ENCODE assay signal across 19 mouse cellular contexts in genomic region chr9:65788556-65788955, GRCm38 (mm10). TPM values are rescaled to one million over a fixed set of nuclear protein-coding genes. Genes with fewer than 3 reads are reported as not detected.
DNase-seq lines count a peak whose midpoint lies in the region; ATAC-seq and TF ChIP-seq lines count a peak whose summit lies in the region.
"Had no signal": no experiment of that assay in that cellular context is flagged by ENCODE, and none has a peak within 500 bp of the region (broad histone marks: within the 10 kb centered on the region; RNA-seq: fewer than 3 reads in every experiment).

No protein-coding gene starts in this region.

- H3K4me3 ChIP-seq in heart, embryonic 13.5 days, result no peak overlapping the region
- no peak overlapping the region for H3K4me3 ChIP-seq in intestine, postnatal 0 days (ENCODE audit: low read depth, low read length)
- no peak overlapping the region for H3K4me3 ChIP-seq in intestine, embryonic 15.5 days (replicated peaks)
- no peak overlapping the region for H3K4me3 ChIP-seq in lung, embryonic 16.5 days (ENCODE audit: low read length)
- H3K4me3 ChIP-seq in liver, embryonic 13.5 days (replicated peaks), result no peak overlapping the region
- H3K4me3 ChIP-seq: embryonic facial prominence, embryonic 12.5 days; forebrain, embryonic 13.5 days; heart, embryonic 10.5 days; liver, embryonic 15.5 days had no signal

- H3K4me1 ChIP-seq in heart, embryonic 13.5 days, result peaks cover 91% of the 10 kb centered on the region
- peaks cover 3% of the 10 kb centered on the region; the same call in 1 of the 2 replicates for H3K4me1 ChIP-seq in intestine, postnatal 0 days (replicated peaks; ENCODE audit: control insufficient read depth, insufficient read depth, low read length)
- H3K4me1 ChIP-seq in intestine, embryonic 15.5 days (replicated peaks), result 0 out of 2 replicates have a peak, but pooled peaks cover 15% of the 10 kb centered on the region
- peaks cover 26% of the 10 kb centered on the region for H3K4me1 ChIP-seq in lung, embryonic 16.5 days (replicated peaks; ENCODE audit: control insufficient read depth, insufficient read depth, low read length)
- H3K4me1 ChIP-seq in liver, embryonic 13.5 days (replicated peaks), result peaks cover 81% of the 10 kb centered on the region

- ATAC-seq in heart, embryonic 13.5 days (ENCODE audit: extremely low read depth, insufficient number of reproducible peaks, low FRiP score, low TSS enrichment), result no peak
- ATAC-seq in intestine, postnatal 0 days, result no peak
- no peak for ATAC-seq in intestine, embryonic 15.5 days
- 0 out of 2 replicates have a peak, but pooled peaks have one; percentile 43 for ATAC-seq in lung, embryonic 16.5 days (ENCODE audit: low read depth)
- ATAC-seq in liver, embryonic 13.5 days (ENCODE audit: low read depth), result no peak
- ATAC-seq: CD4-positive, CD25-positive, alpha-beta regulatory T cell, adult 4 months; forebrain, embryonic 13.5 days had no signal

- H3K9ac ChIP-seq in heart, embryonic 13.5 days, result no peak overlapping the region
- H3K9ac ChIP-seq in intestine, postnatal 0 days (ENCODE audit: low read depth, low read length), result no peak overlapping the region
- no peak overlapping the region for H3K9ac ChIP-seq in intestine, embryonic 15.5 days
- no peak overlapping the region for H3K9ac ChIP-seq in lung, embryonic 16.5 days (ENCODE audit: low read length)
- no peak overlapping the region for H3K9ac ChIP-seq in liver, embryonic 13.5 days
- H3K9ac ChIP-seq: embryonic facial prominence, embryonic 12.5 days; forebrain, embryonic 13.5 days; liver, embryonic 15.5 days had no signal

- H3K27me3 ChIP-seq in heart, embryonic 13.5 days (replicated peaks), result no peaks in the 10 kb centered on the region
- no peaks in the 10 kb centered on the region for H3K27me3 ChIP-seq in intestine, postnatal 0 days (replicated peaks; ENCODE audit: control insufficient read depth, insufficient read depth, low read length)
- H3K27me3 ChIP-seq in intestine, embryonic 15.5 days (replicated peaks), result no peaks in the 10 kb centered on the region
- no peaks in the 10 kb centered on the region for H3K27me3 ChIP-seq in lung, embryonic 16.5 days (ENCODE audit: control insufficient read depth, insufficient read depth, low read depth, low read length)
- no peaks in the 10 kb centered on the region for H3K27me3 ChIP-seq in liver, embryonic 13.5 days
- H3K27me3 ChIP-seq: embryonic facial prominence, embryonic 12.5 days; forebrain, embryonic 13.5 days; liver, embryonic 15.5 days had no signal

- H3K4me2 ChIP-seq in heart, embryonic 13.5 days, result 0 out of 2 replicates have a peak overlapping the region, but pooled peaks have one; percentile 59
- H3K4me2 ChIP-seq in intestine, postnatal 0 days (replicated peaks; ENCODE audit: low read depth), result no peak overlapping the region
- H3K4me2 ChIP-seq in intestine, embryonic 15.5 days (replicated peaks), result no peak overlapping the region
- H3K4me2 ChIP-seq in lung, embryonic 16.5 days (ENCODE audit: low read depth, low read length), result no peak overlapping the region
- no peak overlapping the region for H3K4me2 ChIP-seq in liver, embryonic 13.5 days
- H3K4me2 ChIP-seq: embryonic facial prominence, embryonic 12.5 days; forebrain, embryonic 13.5 days; liver, embryonic 15.5 days had no signal

- no peak for DNase-seq in heart, postnatal 14 days
- DNase-seq in lung, postnatal 4 days, result no peak
- no peak for DNase-seq in liver, embryonic 13.5 days
- DNase-seq in kidney, postnatal 14 days, result no peak
- DNase-seq: adrenal gland, postnatal 25 days; cerebellum, adult 9-11 months; kidney, adult 2 months; thymus, adult 18-20 months; thymus, postnatal 36 days had no signal

- peaks cover 4% of the 10 kb centered on the region for H3K36me3 ChIP-seq in heart, embryonic 13.5 days
- H3K36me3 ChIP-seq in intestine, postnatal 0 days (ENCODE audit: control insufficient read depth, insufficient read depth), result 0 out of 2 replicates have a peak, but pooled peaks cover 5% of the 10 kb centered on the region
- no peaks in the 10 kb centered on the region for H3K36me3 ChIP-seq in intestine, embryonic 15.5 days
- H3K36me3 ChIP-seq in lung, embryonic 16.5 days (ENCODE audit: control insufficient read depth, insufficient read depth, low read length), result no peaks in the 10 kb centered on the region
- H3K36me3 ChIP-seq in liver, embryonic 13.5 days, result peaks cover 1% of the 10 kb centered on the region
- H3K36me3 ChIP-seq: embryonic facial prominence, embryonic 12.5 days; liver, embryonic 15.5 days had no signal

- TF ChIP-seq CTCF in intestine, postnatal 0 days (IDR thresholded peaks at IDR 0.05; ENCODE audit: low read depth), result no peak

- H3K27ac ChIP-seq in heart, embryonic 13.5 days (replicated peaks), result peak overlapping the region; percentile 21; the same call in 1 of the 2 replicates
- H3K27ac ChIP-seq in intestine, postnatal 0 days (ENCODE audit: low read depth, low read length), result peak overlapping the region; percentile 46; the same call in 1 of the 2 replicates
- no peak overlapping the region for H3K27ac ChIP-seq in intestine, embryonic 15.5 days
- H3K27ac ChIP-seq in lung, embryonic 16.5 days (ENCODE audit: low read length), result no peak overlapping the region
- peak overlapping the region; percentile 36; the same call in 1 of the 2 replicates for H3K27ac ChIP-seq in liver, embryonic 13.5 days
- H3K27ac ChIP-seq: embryonic facial prominence, embryonic 12.5 days; heart, embryonic 10.5 days; macrophage had no signal

- intact Hi-C loops in heart, postnatal 14 days (cut with DNase I), result no loop called here

- WGBS in heart, embryonic 13.5 days, result 61% methylated on average over 4 of the region's 4 CpGs
- WGBS in intestine, postnatal 0 days, result 71% methylated on average over 4 of the region's 4 CpGs
- 72% methylated on average over 4 of the region's 4 CpGs for WGBS in intestine, embryonic 15.5 days
- 63% methylated on average over 4 of the region's 4 CpGs for WGBS in lung, embryonic 16.5 days
- 74% methylated on average over 4 of the region's 4 CpGs for WGBS in liver, embryonic 13.5 days (ENCODE audit: insufficient replicate concordance)

- no peaks in the 10 kb centered on the region for H3K9me3 ChIP-seq in heart, embryonic 13.5 days
- H3K9me3 ChIP-seq in intestine, postnatal 0 days (ENCODE audit: control insufficient read depth), result no peaks in the 10 kb centered on the region
- no peaks in the 10 kb centered on the region for H3K9me3 ChIP-seq in intestine, embryonic 15.5 days
- H3K9me3 ChIP-seq in lung, embryonic 16.5 days (ENCODE audit: control insufficient read depth, low read length), result no peaks in the 10 kb centered on the region
- H3K9me3 ChIP-seq in liver, embryonic 13.5 days (replicated peaks), result no peaks in the 10 kb centered on the region
- H3K9me3 ChIP-seq: embryonic facial prominence, embryonic 12.5 days; forebrain, embryonic 13.5 days; heart, embryonic 10.5 days; liver, embryonic 15.5 days had no signal

RNA-seq across cellular contexts. Expression of gene Zfp609, which starts 38.8 kb away (rescaled TPM):
- polyA plus RNA-seq in heart, embryonic 13.5 days (2015; fragmentation: Nextera tagmentation; extraction: Ambion mirVana), result 4.9 and 5.9 TPM in 2 replicates
- 10 to 100 TPM; 27.5 to 28.3 TPM for total RNA-seq in heart, postnatal 14 days (2021)
- polyA plus RNA-seq in intestine, postnatal 0 days (2015; fragmentation: Nextera tagmentation; extraction: Ambion mirVana), result 3.1 and 3.7 TPM in 2 replicates
- 5.6 TPM in 2 replicates for polyA plus RNA-seq in intestine, embryonic 15.5 days (2015; fragmentation: Nextera tagmentation; extraction: Ambion mirVana)
- polyA plus RNA-seq in lung, embryonic 16.5 days (2015; fragmentation: Nextera tagmentation; extraction: Ambion mirVana), result 4.5 and 4.7 TPM in 2 replicates
- 1.7 and 1.8 TPM in 2 replicates for polyA plus RNA-seq in liver, embryonic 13.5 days (2015; fragmentation: Nextera tagmentation; extraction: Ambion mirVana)

Comparison
In these comparisons a context has a peak if more than half of its experiments do, and no peak if none do; other contexts are left out.
1. H3K27ac ChIP-seq: peak in heart, embryonic 13.5 days (single experiment), intestine, postnatal 0 days (single experiment) and liver, embryonic 13.5 days (single experiment); none in intestine, embryonic 15.5 days (single experiment) and lung, embryonic 16.5 days (single experiment).